Mouse (Mus musculus): ENCODE measurements around the gene Parp2. TPM values are rescaled to one million over a fixed set of nuclear protein-coding genes. Genes with fewer than 3 reads are reported as not detected.
"Not testable (repeated sequence)": the region's sequence is repeated elsewhere in the genome, so short reads cannot be mapped to it uniquely, and the experiment has no call there.

The Parp2 gene
- polyA plus RNA-seq, 1 experiment: 5.8 TPM

- WGBS: 92% methylated on average over 4 of the region's 4 CpGs
- no peak for TF ChIP-seq POLR2A (IDR thresholded peaks at IDR 0.05; ENCODE audit: low read depth, low read length)
- Histone ChIP-seq H3K4me3 (ENCODE audit: low read depth, low read length) (no peak overlapping the region), H3K27me3 (ENCODE audit: control insufficient read depth, insufficient read depth, low read length) (no peaks in the 10 kb centered on the region), H3K4me1 (ENCODE audit: control insufficient read depth, insufficient read depth, insufficient read length, low read length) (no peaks in the 10 kb centered on the region), H3K27ac (ENCODE audit: insufficient read depth, low read depth, low read length) (no peak overlapping the region), H3K36me3 (ENCODE audit: control insufficient read depth, insufficient read depth, low read length) (peaks cover 82% of the 10 kb centered on the region)
Measured at GRCm38 (mm10) chr14:50826579-50826978, 18.9 kb downstream of the Parp2 start.

- 63% methylated on average over 3 of the region's 3 CpGs for WGBS
- H3K4me3 ChIP-seq (ENCODE audit: low read depth, low read length): no peak overlapping the region
Measured at GRCm38 (mm10) chr14:50829878-50830277, 22.2 kb downstream of the Parp2 start.

GRCm38 (mm10) chr14:50833964-50834363 is 26.3 kb downstream of the Parp2 start:
- Histone ChIP-seq H3K27me3 (ENCODE audit: control insufficient read depth, insufficient read depth, low read length) (no peaks in the 10 kb centered on the region), H3K27ac (ENCODE audit: insufficient read depth, low read depth, low read length) (peak overlapping the region; percentile 66), H3K4me3 (ENCODE audit: low read depth, low read length) (no peak overlapping the region), H3K4me1 (ENCODE audit: control insufficient read depth, insufficient read depth, insufficient read length, low read length) (no peaks in the 10 kb centered on the region; the same call in 1 of the 2 replicates), H3K36me3 (ENCODE audit: control insufficient read depth, insufficient read depth, low read length) (peaks cover 85% of the 10 kb centered on the region)
- TF ChIP-seq POLR2A (IDR thresholded peaks at IDR 0.05; ENCODE audit: low read depth, low read length) (no peak), CTCF (IDR thresholded peaks at IDR 0.05; ENCODE audit: extremely low read depth, insufficient read length, insufficient replicate concordance, low read depth, low read length) (no peak)
- WGBS: 76% methylated on average over 10 of the region's 10 CpGs

More at GRCm38 (mm10) chr14:50829878-50830277, 22.2 kb downstream of the Parp2 start:
- Histone ChIP-seq H3K27me3 (ENCODE audit: control insufficient read depth, insufficient read depth, low read length) (no peaks in the 10 kb centered on the region), H3K36me3 (ENCODE audit: control insufficient read depth, insufficient read depth, low read length) (peaks cover 82% of the 10 kb centered on the region), H3K27ac (ENCODE audit: insufficient read depth, low read depth, low read length) (no peak overlapping the region), H3K4me1 (ENCODE audit: control insufficient read depth, insufficient read depth, insufficient read length, low read length) (no peaks in the 10 kb centered on the region; the same call in 1 of the 2 replicates)
- no peak for TF ChIP-seq POLR2A (IDR thresholded peaks at IDR 0.05; ENCODE audit: low read depth, low read length)
- TF ChIP-seq CTCF (IDR thresholded peaks at IDR 0.05; ENCODE audit: extremely low read depth, insufficient read length, insufficient replicate concordance, low read depth, low read length): no peak

GRCm38 (mm10) chr14:50834435-50834834 is 26.8 kb downstream of the Parp2 start:
- 57% methylated on average over 2 of the region's 2 CpGs for WGBS
- Histone ChIP-seq H3K27me3 (ENCODE audit: control insufficient read depth, insufficient read depth, low read length) (no peaks in the 10 kb centered on the region), H3K27ac (ENCODE audit: insufficient read depth, low read depth, low read length) (peak overlapping the region; percentile 66), H3K36me3 (ENCODE audit: control insufficient read depth, insufficient read depth, low read length) (peaks cover 85% of the 10 kb centered on the region), H3K4me3 (ENCODE audit: low read depth, low read length) (no peak overlapping the region), H3K4me1 (ENCODE audit: control insufficient read depth, insufficient read depth, insufficient read length, low read length) (no peaks in the 10 kb centered on the region; the same call in 1 of the 2 replicates)
- TF ChIP-seq CTCF (IDR thresholded peaks at IDR 0.05; ENCODE audit: extremely low read depth, insufficient read length, insufficient replicate concordance, low read depth, low read length) (no peak), POLR2A (IDR thresholded peaks at IDR 0.05; ENCODE audit: low read depth, low read length) (no peak)

GRCm38 (mm10) chr14:50837236-50837635 is 29.6 kb downstream of the Parp2 start:
- H3K4me1 ChIP-seq (ENCODE audit: control insufficient read depth, insufficient read depth, insufficient read length, low read length): peaks cover 3% of the 10 kb centered on the region
- 76% methylated on average over 6 of the region's 6 CpGs for WGBS
- TF ChIP-seq POLR2A (IDR thresholded peaks at IDR 0.05; ENCODE audit: low read depth, low read length) (no peak), CTCF (IDR thresholded peaks at IDR 0.05; ENCODE audit: extremely low read depth, insufficient read length, insufficient replicate concordance, low read depth, low read length) (peak; percentile 15; the same call in 1 of the 2 replicates)

GRCm38 (mm10) chr14:50855788-50856187 is 48.1 kb downstream of the Parp2 start:
- no peak for TF ChIP-seq POLR2A (IDR thresholded peaks at IDR 0.05; ENCODE audit: low read depth, low read length)
- no peak for TF ChIP-seq CTCF (IDR thresholded peaks at IDR 0.05; ENCODE audit: extremely low read depth, insufficient read length, insufficient replicate concordance, low read depth, low read length)
- Histone ChIP-seq H3K27ac (ENCODE audit: insufficient read depth, low read depth, low read length) (peak overlapping the region; percentile 84), H3K4me3 (ENCODE audit: low read depth, low read length) (no peak overlapping the region), H3K27me3 (ENCODE audit: control insufficient read depth, insufficient read depth, low read length) (no peaks in the 10 kb centered on the region), H3K36me3 (ENCODE audit: control insufficient read depth, insufficient read depth, low read length) (peaks cover 79% of the 10 kb centered on the region), H3K4me1 (ENCODE audit: control insufficient read depth, insufficient read depth, insufficient read length, low read length) (peaks cover 4% of the 10 kb centered on the region)
- 39% methylated on average over 5 of the region's 5 CpGs for WGBS

More at GRCm38 (mm10) chr14:50837236-50837635, 29.6 kb downstream of the Parp2 start:
- Histone ChIP-seq H3K36me3 (ENCODE audit: control insufficient read depth, insufficient read depth, low read length) (peaks cover 81% of the 10 kb centered on the region), H3K4me3 (ENCODE audit: low read depth, low read length) (no peak overlapping the region), H3K27ac (ENCODE audit: insufficient read depth, low read depth, low read length) (no peak overlapping the region), H3K27me3 (ENCODE audit: control insufficient read depth, insufficient read depth, low read length) (no peaks in the 10 kb centered on the region)

GRCm38 (mm10) chr14:50862641-50863040 is 55.0 kb downstream of the Parp2 start:
- Histone ChIP-seq H3K4me3 (ENCODE audit: low read depth, low read length) (no peak overlapping the region), H3K27ac (ENCODE audit: insufficient read depth, low read depth, low read length) (no peak overlapping the region), H3K36me3 (ENCODE audit: control insufficient read depth, insufficient read depth, low read length) (peaks cover 74% of the 10 kb centered on the region), H3K27me3 (ENCODE audit: control insufficient read depth, insufficient read depth, low read length) (no peaks in the 10 kb centered on the region), H3K4me1 (ENCODE audit: control insufficient read depth, insufficient read depth, insufficient read length, low read length) (peaks cover 8% of the 10 kb centered on the region; the same call in 1 of the 2 replicates)
- WGBS: 92% methylated on average over 10 of the region's 10 CpGs
- no peak for TF ChIP-seq CTCF (IDR thresholded peaks at IDR 0.05; ENCODE audit: extremely low read depth, insufficient read length, insufficient replicate concordance, low read depth, low read length)
- no peak for TF ChIP-seq POLR2A (IDR thresholded peaks at IDR 0.05; ENCODE audit: low read depth, low read length)

- H3K4me3 ChIP-seq (ENCODE audit: low read depth, low read length); H3K27ac ChIP-seq (ENCODE audit: insufficient read depth, low read depth, low read length); H3K27me3 ChIP-seq (ENCODE audit: control insufficient read depth, insufficient read depth, low read length): not testable (repeated sequence)
- Histone ChIP-seq H3K36me3 (ENCODE audit: control insufficient read depth, insufficient read depth, low read length) (peaks cover 62% of the 10 kb centered on the region), H3K4me1 (ENCODE audit: control insufficient read depth, insufficient read depth, insufficient read length, low read length) (peaks cover 20% of the 10 kb centered on the region; the same call in 1 of the 2 replicates)
Measured at GRCm38 (mm10) chr14:50865005-50865404, 57.4 kb downstream of the Parp2 start.

Measured in small intestine, adult 2 months (tissue).